Mouse (Mus musculus): Measurements from ENCODE around the gene Them7. TPM values are rescaled to one million over a fixed set of nuclear protein-coding genes. Genes with fewer than 3 reads are reported as not detected.

The Them7 gene
- polyA plus RNA-seq, 1 experiment from 2014 or later, result 3.1 TPM

DNA sequence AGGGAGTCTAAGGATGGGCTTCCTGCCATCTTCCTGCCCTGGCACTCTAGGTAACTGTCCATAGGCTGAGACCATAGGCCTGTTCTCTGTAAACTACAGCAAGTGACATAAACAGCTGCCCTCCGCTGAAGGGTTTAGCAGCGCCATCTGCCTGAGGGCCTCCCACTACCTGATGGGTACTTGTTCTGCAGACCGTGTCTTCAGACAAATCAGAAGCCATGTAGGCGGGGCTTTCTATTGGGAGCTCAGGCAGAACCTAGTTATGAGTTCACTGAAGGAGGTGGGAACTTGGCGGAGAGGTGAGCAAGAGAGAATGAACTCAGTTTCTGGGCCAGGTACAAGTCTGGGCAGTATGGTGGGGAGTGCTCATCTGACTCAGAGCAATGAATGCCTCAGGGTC lies 148.6 kb downstream of the Them7 start:
- DNase-seq (ENCODE audit: low read depth, low spot score), result no peak
- no peak for TF ChIP-seq CTCF (IDR thresholded peaks at IDR 0.05)
- POLR2A ChIA-PET, result no interaction called here
- ATAC-seq, result no peak
- CTCF ChIA-PET, result interaction anchor here (1.5 to 1.8 kb wide), 2 partner anchors 12 to 39 kb away, joined by 3 to 5 read pairs; no protein-coding TSS in a partner anchor
- no peaks in the 10 kb centered on the region for H3K27me3 ChIP-seq
- in situ Hi-C loops (cut with MboI; ENCODE audit: low pct_unique_long_range_greater_than_20kb), result no loop called here

DNA sequence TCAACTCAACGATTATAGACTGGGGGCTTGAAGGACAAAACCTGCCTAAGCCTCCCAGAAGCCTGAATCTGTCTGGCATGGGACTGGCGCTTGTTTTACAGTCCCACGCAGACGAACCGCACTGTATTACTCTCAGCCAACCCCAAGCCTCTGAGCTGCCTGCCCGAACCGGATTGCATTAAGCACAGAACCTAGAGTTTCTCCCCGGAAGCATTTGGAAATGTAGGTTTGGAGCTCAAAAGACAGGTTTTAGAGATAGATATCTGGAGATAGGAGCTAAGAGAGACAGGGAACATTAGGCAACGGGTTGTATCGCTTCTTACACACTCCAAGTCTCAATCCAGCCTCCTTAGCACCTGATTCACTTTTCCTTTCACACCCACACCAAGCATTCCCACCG lies 149.5 kb downstream of the Them7 start:
- in situ Hi-C loops (cut with MboI; ENCODE audit: low pct_unique_long_range_greater_than_20kb), result no loop called here
- CTCF ChIA-PET, result interaction anchor here (1.8 kb wide), 1 partner anchor 13 kb away, joined by 5 read pairs; no protein-coding TSS in a partner anchor
- DNase-seq (ENCODE audit: low read depth, low spot score), result no peak
- no peaks in the 10 kb centered on the region for H3K27me3 ChIP-seq
- no peak for ATAC-seq
- POLR2A ChIA-PET, result interaction anchor here (0.6 kb wide), 1 partner anchor 117 kb away, joined by 4 read pairs; no protein-coding TSS in a partner anchor
- TF ChIP-seq CTCF (IDR thresholded peaks at IDR 0.05), result no peak

DNA sequence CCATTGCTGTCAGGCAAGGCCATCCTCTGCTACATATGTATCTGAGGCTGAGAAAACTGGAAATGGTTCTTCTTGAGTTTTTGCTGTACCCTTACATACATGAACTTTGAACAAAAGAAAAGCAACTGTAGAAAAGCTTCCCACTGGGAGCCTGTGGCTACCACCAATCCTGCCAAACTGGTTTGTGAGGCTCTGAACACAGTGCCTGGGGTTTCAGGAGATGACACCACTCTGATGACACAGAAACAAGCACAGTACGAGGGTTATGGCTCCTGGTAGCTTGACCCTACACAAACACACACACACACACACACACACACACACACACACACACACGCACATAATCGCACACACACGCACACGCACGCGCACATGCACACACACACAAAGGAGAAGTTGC lies 151.1 kb downstream of the Them7 start:
- DNase-seq (ENCODE audit: low read depth, low spot score) (no peak), ATAC-seq (no peak)
- in situ Hi-C loops (cut with MboI; ENCODE audit: low pct_unique_long_range_greater_than_20kb), result no loop called here
- no peaks in the 10 kb centered on the region for H3K27me3 ChIP-seq
- POLR2A ChIA-PET, result no interaction called here
- CTCF ChIA-PET, result interaction anchor here (1.2 kb wide), 1 partner anchor 33 kb away, joined by 4 read pairs; no protein-coding TSS in a partner anchor
- TF ChIP-seq CTCF (IDR thresholded peaks at IDR 0.05), result no peak

DNA sequence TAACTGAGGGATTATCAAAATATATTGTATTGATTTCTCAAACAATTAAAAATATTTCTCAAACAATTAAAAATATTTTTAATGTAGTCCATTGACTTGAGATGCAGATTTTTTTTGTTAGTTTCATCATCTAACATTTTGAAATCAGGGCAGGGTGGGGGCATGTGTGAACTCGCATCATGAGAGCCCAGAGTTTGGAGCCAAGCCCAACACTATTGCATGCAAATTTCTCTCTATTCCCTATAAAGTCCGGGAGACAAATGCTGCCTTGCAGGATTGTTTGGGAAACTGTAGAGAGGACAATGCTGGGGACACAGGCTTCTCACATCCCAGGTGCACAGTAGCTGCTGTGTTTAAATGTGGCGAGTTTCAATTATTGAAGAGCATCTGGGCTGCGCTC lies 151.6 kb downstream of the Them7 start:
- no peaks in the 10 kb centered on the region for H3K27me3 ChIP-seq
- in situ Hi-C loops (cut with MboI; ENCODE audit: low pct_unique_long_range_greater_than_20kb), result no loop called here
- DNase-seq (ENCODE audit: low read depth, low spot score), result no peak
- no peak for ATAC-seq
- POLR2A ChIA-PET, result no interaction called here
- CTCF ChIA-PET, result no interaction called here
- TF ChIP-seq CTCF (IDR thresholded peaks at IDR 0.05), result no peak

DNA sequence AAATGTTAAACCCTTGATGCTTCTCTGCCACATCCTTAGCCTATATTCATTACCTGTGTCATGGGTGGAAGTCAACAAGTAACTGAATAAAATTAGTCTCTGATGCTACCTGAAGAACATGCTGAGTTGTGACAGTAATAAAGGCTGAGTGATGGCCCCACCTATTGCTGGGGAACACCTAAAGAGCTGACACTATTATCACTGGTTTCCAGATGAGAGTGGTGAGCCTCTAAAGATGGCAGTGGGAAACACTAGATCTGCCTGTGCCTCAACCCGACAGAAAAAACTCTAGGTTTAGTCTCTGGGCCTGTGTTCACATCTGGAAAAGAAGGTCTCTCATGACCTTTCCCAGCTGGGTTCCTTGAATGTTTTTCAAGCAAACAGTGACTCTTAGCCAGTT lies 155.6 kb downstream of the Them7 start:
- CTCF ChIA-PET, result interaction anchor here (1.2 kb wide), 1 partner anchor 20 kb away, joined by 3 read pairs; no protein-coding TSS in a partner anchor
- TF ChIP-seq CTCF (IDR thresholded peaks at IDR 0.05), result no peak
- DNase-seq (ENCODE audit: low read depth, low spot score) (no peak), ATAC-seq (no peak)
- POLR2A ChIA-PET, result interaction anchor here (0.6 kb wide), 1 partner anchor 1581 kb away, joined by 3 read pairs; no protein-coding TSS in a partner anchor
- in situ Hi-C loops (cut with MboI; ENCODE audit: low pct_unique_long_range_greater_than_20kb), result no loop called here
- H3K27me3 ChIP-seq, result no peaks in the 10 kb centered on the region

DNA sequence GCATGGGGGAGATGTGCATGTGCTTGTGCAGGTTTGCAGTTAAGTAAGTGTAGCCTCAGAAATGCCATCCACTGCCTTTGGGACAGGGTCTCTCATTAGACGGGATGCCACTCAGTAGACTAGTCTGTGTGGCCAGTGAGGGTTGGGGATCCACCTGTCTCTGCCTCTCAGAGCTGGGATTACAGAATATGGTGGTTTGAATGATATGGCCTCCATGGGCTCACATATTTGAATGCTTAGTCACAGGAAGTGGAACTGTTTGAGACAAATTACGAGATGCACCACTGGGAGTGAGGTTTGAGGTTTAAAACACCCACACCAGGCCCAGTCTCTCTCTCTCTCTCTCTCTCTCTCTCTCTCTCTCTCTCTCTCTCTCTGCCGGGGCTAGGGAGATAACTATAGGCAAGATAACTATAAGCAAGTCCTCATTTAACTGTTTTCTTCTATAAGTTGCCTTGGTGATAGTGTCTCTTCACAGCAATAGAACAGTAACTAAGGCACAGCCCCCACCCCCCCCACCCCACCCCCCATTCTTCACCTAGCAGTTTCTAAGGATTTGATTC lies 156.7 kb downstream of the Them7 start:
- ChIA-PET CTCF (interaction anchor here (1.2 kb wide), 1 partner anchor 21 kb away, joined by 3 read pairs; no protein-coding TSS in a partner anchor), POLR2A (interaction anchor here (0.7 kb wide), 1 partner anchor 12 kb away, joined by 5 read pairs; no protein-coding TSS in a partner anchor)
- no peak for TF ChIP-seq CTCF (IDR thresholded peaks at IDR 0.05)
- H3K27me3 ChIP-seq, result no peaks in the 10 kb centered on the region
- ATAC-seq (no peak), DNase-seq (ENCODE audit: low read depth, low spot score) (no peak)
- in situ Hi-C loops (cut with MboI; ENCODE audit: low pct_unique_long_range_greater_than_20kb), result no loop called here

DNA sequence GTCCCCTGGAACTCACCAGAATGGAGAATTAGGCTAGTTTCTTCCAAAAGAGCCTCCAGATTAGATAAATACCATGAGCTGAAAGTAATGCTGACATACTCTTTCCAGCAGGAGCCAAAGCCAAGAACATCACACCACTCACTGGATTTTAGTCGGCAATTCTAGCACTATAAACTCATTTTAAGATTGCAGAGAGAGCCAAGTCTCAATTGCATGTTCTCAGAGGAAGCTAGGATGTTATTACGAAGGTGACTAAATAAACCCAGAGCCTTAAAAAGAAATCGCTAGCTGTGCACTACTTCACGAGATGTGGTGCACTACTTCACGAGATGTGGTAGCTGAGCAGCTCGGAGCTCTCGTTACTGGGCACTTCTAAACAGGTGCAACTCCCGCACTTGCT lies 158.9 kb downstream of the Them7 start:
- H3K27me3 ChIP-seq, result no peaks in the 10 kb centered on the region
- ChIA-PET CTCF (interaction anchor here (1.0 kb wide), 1 partner anchor 8 kb away, joined by 3 read pairs; no protein-coding TSS in a partner anchor), POLR2A (no interaction called here)
- in situ Hi-C loops (cut with MboI; ENCODE audit: low pct_unique_long_range_greater_than_20kb), result no loop called here
- TF ChIP-seq CTCF (IDR thresholded peaks at IDR 0.05), result no peak
- no peak for ATAC-seq
- no peak for DNase-seq (ENCODE audit: low read depth, low spot score)

DNA sequence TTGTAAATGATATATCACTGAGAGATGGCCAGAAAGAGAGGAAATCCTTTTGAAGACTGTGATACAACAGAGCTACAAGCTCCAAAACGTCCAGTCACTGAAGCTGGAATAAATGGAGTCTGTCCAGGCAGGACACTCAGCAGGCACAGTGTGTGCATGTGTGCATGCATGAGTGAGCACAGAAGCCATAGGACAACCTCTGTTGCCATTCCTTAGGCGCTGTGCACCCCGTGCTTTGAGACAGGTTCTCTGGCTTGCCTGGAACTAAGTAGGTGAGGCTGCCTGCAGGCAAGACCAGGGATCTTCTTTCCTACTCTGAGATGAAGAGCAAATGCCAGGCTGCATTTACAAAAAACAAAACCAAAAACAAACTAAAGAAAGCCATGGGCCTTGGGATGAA lies 160.9 kb downstream of the Them7 start:
- H3K27me3 ChIP-seq, result no peaks in the 10 kb centered on the region
- ATAC-seq, result no peak
- DNase-seq (ENCODE audit: low read depth, low spot score), result no peak
- in situ Hi-C loops (cut with MboI; ENCODE audit: low pct_unique_long_range_greater_than_20kb), result no loop called here
- ChIA-PET CTCF (no interaction called here), POLR2A (no interaction called here)
- TF ChIP-seq CTCF (IDR thresholded peaks at IDR 0.05), result no peak

DNA sequence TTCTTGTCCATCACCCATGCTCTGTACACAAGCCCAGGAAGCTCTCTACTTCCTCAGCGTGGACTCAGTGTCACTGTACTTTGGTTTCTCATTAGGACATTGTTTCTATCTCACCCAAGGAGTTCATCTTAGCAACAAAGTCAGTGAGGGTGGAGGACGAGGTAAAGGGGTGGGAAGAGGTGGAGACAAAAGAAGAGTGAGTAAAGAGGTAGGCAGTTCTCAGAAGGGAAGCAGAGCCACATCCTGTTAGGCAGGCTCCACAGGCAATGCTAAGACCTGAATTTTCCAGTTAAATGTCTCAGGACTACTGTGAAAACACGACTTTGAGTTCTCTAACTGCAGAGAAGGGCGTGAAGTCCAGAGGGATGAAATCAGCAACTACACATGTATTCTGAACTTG lies 162.3 kb downstream of the Them7 start:
- in situ Hi-C loops (cut with MboI; ENCODE audit: low pct_unique_long_range_greater_than_20kb), result no loop called here
- CTCF ChIA-PET, result no interaction called here
- POLR2A ChIA-PET, result no interaction called here

DNA sequence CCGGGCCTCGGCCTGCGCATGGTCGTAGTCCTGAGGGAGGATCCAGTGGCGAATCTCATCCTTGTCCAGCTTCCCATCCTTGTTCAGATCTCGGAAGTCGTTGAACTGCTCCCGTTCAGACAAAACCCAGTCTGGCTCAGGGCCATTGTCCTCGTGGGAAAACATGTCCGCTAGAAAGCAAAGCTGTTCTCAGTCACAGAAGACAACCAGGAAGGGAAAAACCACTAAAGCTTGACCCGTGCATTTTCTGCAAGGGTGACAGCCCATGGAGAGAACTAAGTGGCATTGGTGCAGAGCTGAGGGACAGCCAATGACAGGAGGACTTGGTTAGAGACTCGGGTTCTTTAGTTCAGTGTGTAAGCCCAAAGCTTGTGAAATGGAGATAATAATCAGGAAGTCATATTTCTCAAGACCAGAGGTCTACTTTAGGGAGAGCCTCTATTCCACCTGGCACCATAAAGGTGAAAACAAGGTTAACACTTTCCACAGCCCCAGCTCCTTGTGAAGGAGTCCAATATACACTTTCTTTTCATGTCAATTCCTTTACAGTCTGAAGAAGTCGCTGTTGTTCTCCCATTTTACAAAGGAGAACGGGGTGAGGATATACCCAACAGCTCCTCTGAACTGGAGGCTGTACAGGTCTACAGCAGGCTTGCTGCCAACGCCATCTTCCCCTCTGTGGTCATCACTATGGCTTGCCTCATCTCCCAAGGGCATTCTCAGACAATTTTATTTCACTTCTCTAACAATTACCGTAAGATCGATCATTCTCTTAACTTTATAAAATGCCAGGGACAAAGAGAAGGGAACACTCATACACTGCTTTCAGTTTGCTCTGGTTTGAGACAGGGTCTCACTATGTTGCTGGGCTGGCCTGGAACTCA lies 165.1 kb downstream of the Them7 start:
- ChIA-PET POLR2A (interaction anchor here (0.7 to 1.1 kb wide), 2 partner anchors 9 to 511 kb away, joined by 3 read pairs; no protein-coding TSS in a partner anchor), CTCF (interaction anchor here (1.4 kb wide), 1 partner anchor 9 kb away, joined by 3 read pairs; no protein-coding TSS in a partner anchor)
- H3K27me3 ChIP-seq, result no peaks in the 10 kb centered on the region
- in situ Hi-C loops (cut with MboI; ENCODE audit: low pct_unique_long_range_greater_than_20kb), result no loop called here
- ATAC-seq (no peak), DNase-seq (ENCODE audit: low read depth, low spot score) (no peak)
- TF ChIP-seq CTCF (IDR thresholded peaks at IDR 0.05), result no peak

More for the DNA sequence above, 162.3 kb downstream of the Them7 start:
- no peaks in the 10 kb centered on the region for H3K27me3 ChIP-seq
- no peak for TF ChIP-seq CTCF (IDR thresholded peaks at IDR 0.05)
- ATAC-seq (no peak), DNase-seq (ENCODE audit: low read depth, low spot score) (no peak)

Measured in Patski (cell line).